Mouse (Mus musculus) stomach, embryonic 14.5 days (tissue): ENCODE results near the gene Josd2. TPM values are rescaled to one million over a fixed set of nuclear protein-coding genes. Genes with fewer than 3 reads are reported as not detected.
A peak's percentile ranks its signal among the peaks of the same experiment; 100 is the strongest.

Experiments used
- ATAC-seq: fragments of 200-750 bp; cut with Nextera tagmentation; 2 replicates; pipeline ENCODE4 v1.8.0; 2017; ENCODE audit warnings: low read depth, moderate TSS enrichment; ENCODE audit not compliant: insufficient number of reproducible peaks, insufficient read depth, low FRiP score
- H3K27ac ChIP-seq: fragments of 300-500 bp; sonication (generic); 2 replicates; pipeline ENCODE4 v1.5.1; 2014; ENCODE audit warnings: mild to moderate bottlenecking, low read length, moderate library complexity, mixed read lengths
- H3K27me3 ChIP-seq: fragments of 300-500 bp; sonication (generic); 2 replicates; pipeline ENCODE4 v1.6.1; 2014; ENCODE audit warnings: low read length, control low read depth, mixed read lengths; ENCODE audit not compliant: control insufficient read depth, insufficient read depth
- H3K36me3 ChIP-seq: fragments of 300-500 bp; sonication (generic); 2 replicates; pipeline ENCODE4 v1.6.1; 2014; ENCODE audit warnings: mild to moderate bottlenecking, control low read depth, low read length, moderate library complexity, mixed read lengths; ENCODE audit not compliant: control insufficient read depth, insufficient read depth
- H3K4me1 ChIP-seq: fragments of 300-500 bp; sonication (generic); 2 replicates; pipeline ENCODE4 v1.6.1; 2014; ENCODE audit warnings: low read length, control low read depth, mixed read lengths; ENCODE audit not compliant: control insufficient read depth, insufficient read depth
- H3K4me2 ChIP-seq: fragments of 300-500 bp; sonication (generic); replicated peaks from 2 replicates; pipeline ENCODE4 v1.6.1; 2014; ENCODE audit warnings: low read depth, low read length, control low read depth
- H3K4me3 ChIP-seq: fragments of 300-500 bp; sonication (generic); 2 replicates; pipeline ENCODE4 v1.5.1; 2014; ENCODE audit warnings: low read depth, low read length, control low read depth
- H3K9ac ChIP-seq: fragments of 300-500 bp; sonication (generic); replicated peaks from 2 replicates; pipeline ENCODE4 v1.6.1; 2014; ENCODE audit warnings: low read depth, mild to moderate bottlenecking, control low read depth, low read length, moderate library complexity, mixed read lengths
- H3K9me3 ChIP-seq: fragments of 300-500 bp; sonication (generic); 2 replicates; pipeline ENCODE4 v1.6.1; 2016; ENCODE audit warnings: low read depth, low read length, control low read depth; ENCODE audit not compliant: control insufficient read depth
- WGBS: fragments of 180-500 bp; shearing (Covaris S2); extraction: QIAGEN DNeasy Blood & Tissue Kit; methylation state at CpG from one replicate; pipeline ENCODE4 v1.1.7; 2014; 5-methylcytosine and 5-hydroxymethylcytosine counted together
- polyA plus RNA-seq: library from polyadenylated mRNA; unstranded; fragments of >200 nt; fragmentation: Nextera tagmentation; extraction: Ambion mirVana; gene quantifications from 2 replicates; pipeline ENCODE4 v1.2.1, GENCODE M21; 2014

Gene Josd2
- polyA plus RNA-seq, 1 experiment from 2014 or later, result 82.1 TPM

GRCm38 (mm10) chr7:44466006-44466887 lies 1.5 kb upstream of the Josd2 start:
- ATAC-seq, result no peak
- H3K4me3 ChIP-seq, result no peak overlapping the region

GRCm38 (mm10) chr7:44466888-44467311 lies 880 bp upstream of the Josd2 start:
- H3K4me2 ChIP-seq, result peak overlapping the region; percentile 19; the same call in 1 of the 2 replicates
- no peaks in the 10 kb centered on the region for H3K9me3 ChIP-seq
- no peak overlapping the region for H3K27ac ChIP-seq
- H3K9ac ChIP-seq, result no peak overlapping the region
- H3K27me3 ChIP-seq, result peaks cover 17% of the 10 kb centered on the region
- WGBS, result 81% methylated on average over 16 of the region's 16 CpGs
- ATAC-seq, result no peak
- H3K36me3 ChIP-seq, result no peaks in the 10 kb centered on the region; the same call in 1 of the 2 replicates
- H3K4me1 ChIP-seq, result peaks cover 8% of the 10 kb centered on the region
- H3K4me3 ChIP-seq, result peak overlapping the region; percentile 61; the same call in 1 of the 2 replicates

More at GRCm38 (mm10) chr7:44466006-44466887, 1.5 kb upstream of the Josd2 start:
- WGBS, result 76% methylated on average over 10 of the region's 10 CpGs
- peaks cover 24% of the 10 kb centered on the region for H3K27me3 ChIP-seq
- no peaks in the 10 kb centered on the region; the same call in 1 of the 2 replicates for H3K36me3 ChIP-seq
- H3K4me1 ChIP-seq, result peaks cover 8% of the 10 kb centered on the region
- H3K9me3 ChIP-seq, result no peaks in the 10 kb centered on the region
- no peak overlapping the region for H3K4me2 ChIP-seq
- H3K27ac ChIP-seq, result no peak overlapping the region
- H3K9ac ChIP-seq, result no peak overlapping the region

- no peaks in the 10 kb centered on the region; the same call in 1 of the 2 replicates for H3K36me3 ChIP-seq
- H3K9ac ChIP-seq, result peak overlapping the region; percentile 45; the same call in 1 of the 2 replicates
- 0 out of 2 replicates have a peak, but pooled peaks cover under 1% of the 10 kb centered on the region for H3K27me3 ChIP-seq
- ATAC-seq, result no peak
- no peak overlapping the region for H3K27ac ChIP-seq
- WGBS, result 66% methylated on average over 15 of the region's 15 CpGs
- H3K4me2 ChIP-seq, result peak overlapping the region; percentile 45
- H3K9me3 ChIP-seq, result no peaks in the 10 kb centered on the region
- H3K4me3 ChIP-seq, result peak overlapping the region; percentile 61
- H3K4me1 ChIP-seq, result peaks cover 8% of the 10 kb centered on the region
Observed at GRCm38 (mm10) chr7:44468644-44469285, 985 bp downstream of the Josd2 start.

GRCm38 (mm10) chr7:44469677-44470675 lies 2.2 kb downstream of the Josd2 start:
- WGBS, result 91% methylated on average over 16 of the region's 16 CpGs
- Histone ChIP-seq H3K27ac (no peak overlapping the region), H3K4me3 (no peak overlapping the region), H3K4me1 (peaks cover 8% of the 10 kb centered on the region), H3K9me3 (no peaks in the 10 kb centered on the region), H3K36me3 (no peaks in the 10 kb centered on the region; the same call in 1 of the 2 replicates), H3K27me3 (no peaks in the 10 kb centered on the region), H3K9ac (no peak overlapping the region), H3K4me2 (no peak overlapping the region)
- ATAC-seq, result no peak

GRCm38 (mm10) chr7:44470696-44471612 lies 3.2 kb downstream of the Josd2 start:
- no peak overlapping the region for H3K9ac ChIP-seq
- 77% methylated on average over 16 of the region's 16 CpGs for WGBS
- H3K27me3 ChIP-seq, result no peaks in the 10 kb centered on the region
- H3K9me3 ChIP-seq, result no peaks in the 10 kb centered on the region
- peaks cover 8% of the 10 kb centered on the region for H3K4me1 ChIP-seq
- H3K36me3 ChIP-seq, result no peaks in the 10 kb centered on the region; the same call in 1 of the 2 replicates
- H3K4me3 ChIP-seq, result no peak overlapping the region
- H3K4me2 ChIP-seq, result no peak overlapping the region
- no peak overlapping the region for H3K27ac ChIP-seq
- no peak for ATAC-seq

- Histone ChIP-seq H3K4me2 (no peak overlapping the region), H3K27ac (no peak overlapping the region), H3K4me1 (peaks cover 8% of the 10 kb centered on the region), H3K36me3 (no peaks in the 10 kb centered on the region; the same call in 1 of the 2 replicates), H3K4me3 (no peak overlapping the region), H3K9ac (no peak overlapping the region), H3K9me3 (no peaks in the 10 kb centered on the region), H3K27me3 (no peaks in the 10 kb centered on the region)
- 48% methylated on average over 6 of the region's 6 CpGs for WGBS
- no peak for ATAC-seq
Observed at GRCm38 (mm10) chr7:44471880-44472557, 4.2 kb downstream of the Josd2 start.

- no peak overlapping the region for H3K4me3 ChIP-seq
- peaks cover 5% of the 10 kb centered on the region for H3K4me1 ChIP-seq
- no peaks in the 10 kb centered on the region for H3K27me3 ChIP-seq
- H3K27ac ChIP-seq, result no peak overlapping the region; the same call in 1 of the 2 replicates
- H3K36me3 ChIP-seq, result no peaks in the 10 kb centered on the region; the same call in 1 of the 2 replicates
- no peak for ATAC-seq
- H3K4me2 ChIP-seq, result no peak overlapping the region
- WGBS, result 9% methylated on average over 1 of the region's 1 CpGs
- no peaks in the 10 kb centered on the region for H3K9me3 ChIP-seq
- no peak overlapping the region for H3K9ac ChIP-seq
Observed at GRCm38 (mm10) chr7:44472558-44472885, 4.7 kb downstream of the Josd2 start.
